7 mouse cellular contexts compared by ENCODE assay signal in the genomic region with DNA sequence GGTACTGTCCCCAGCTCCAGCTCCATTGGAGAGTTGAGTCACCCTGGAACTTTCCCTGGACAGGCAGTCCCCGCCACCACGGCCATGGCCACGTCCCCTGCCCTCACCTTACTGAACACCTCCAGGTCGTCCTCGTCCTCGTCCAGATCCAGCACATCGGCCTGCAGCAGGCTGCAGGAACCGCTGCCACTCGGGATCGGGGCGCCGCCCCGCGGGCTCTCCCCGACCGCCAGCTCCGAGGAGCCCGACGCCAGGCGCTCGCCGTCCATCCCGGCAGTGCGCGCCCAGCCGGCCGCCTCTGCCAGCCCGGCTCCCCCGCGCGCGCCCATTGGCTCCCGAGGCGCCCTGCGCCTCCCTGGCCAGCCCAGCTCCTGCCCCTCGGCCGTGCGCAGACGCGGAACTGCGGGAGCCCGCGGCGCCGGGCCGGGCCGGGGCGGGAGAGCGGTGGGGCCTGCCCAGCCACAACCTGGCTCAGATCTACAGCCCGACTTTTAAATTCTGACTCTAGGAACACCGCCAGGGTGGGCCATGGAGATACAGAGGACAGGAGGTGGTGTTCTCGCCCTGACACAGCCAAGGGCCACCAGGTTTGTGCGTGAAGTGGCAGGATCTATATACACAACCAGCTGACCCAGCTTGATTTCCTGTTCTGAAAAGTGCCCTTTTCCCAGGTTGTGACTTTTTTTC. TPM values are rescaled to one million over a fixed set of nuclear protein-coding genes. Genes with fewer than 3 reads are reported as not detected.
DNase-seq lines count a peak whose midpoint lies in the region; ATAC-seq and TF ChIP-seq lines count a peak whose summit lies in the region.

A gene (minus strand): TSS at position 300 of the 687 bp plus-strand sequence.

- no peaks in the 10 kb centered on the region for H3K27me3 ChIP-seq in embryonic facial prominence, embryonic 14.5 days (replicated peaks; ENCODE audit: control insufficient read depth, insufficient read depth, low read length)
- H3K27me3 ChIP-seq in kidney, embryonic 14.5 days (ENCODE audit: control insufficient read depth, insufficient read depth, low read length) = no peaks in the 10 kb centered on the region
- H3K27me3 ChIP-seq in limb, embryonic 13.5 days = no peaks in the 10 kb centered on the region
- H3K27me3 ChIP-seq in midbrain, embryonic 14.5 days (ENCODE audit: control insufficient read depth, insufficient read depth, low read length) = no peaks in the 10 kb centered on the region

- no peaks in the 10 kb centered on the region for H3K36me3 ChIP-seq in embryonic facial prominence, embryonic 14.5 days (ENCODE audit: control insufficient read depth, insufficient read depth, low read length)
- H3K36me3 ChIP-seq in kidney, embryonic 14.5 days (ENCODE audit: control insufficient read depth, insufficient read depth, low read length) = no peaks in the 10 kb centered on the region
- no peaks in the 10 kb centered on the region for H3K36me3 ChIP-seq in limb, embryonic 13.5 days
- H3K36me3 ChIP-seq in midbrain, embryonic 14.5 days (ENCODE audit: control insufficient read depth, insufficient read depth, low read length) = no peaks in the 10 kb centered on the region

- peak within 1 kb of the TSS; percentile 74 for H3K9ac ChIP-seq in embryonic facial prominence, embryonic 14.5 days (ENCODE audit: low read depth, low read length)
- H3K9ac ChIP-seq in kidney, embryonic 14.5 days (ENCODE audit: low read depth, low read length) = peak within 1 kb of the TSS; percentile 68
- H3K9ac ChIP-seq in limb, embryonic 13.5 days = peak within 1 kb of the TSS; percentile 77
- peak within 1 kb of the TSS; percentile 68 for H3K9ac ChIP-seq in midbrain, embryonic 14.5 days (replicated peaks; ENCODE audit: low read length)

- H3K4me3 ChIP-seq in embryonic facial prominence, embryonic 14.5 days (ENCODE audit: low read depth, low read length) = peak within 1 kb of the TSS; percentile 66
- H3K4me3 ChIP-seq in kidney, embryonic 14.5 days (ENCODE audit: low read length) = peak within 1 kb of the TSS; percentile 62
- H3K4me3 ChIP-seq in limb, embryonic 13.5 days = peak within 1 kb of the TSS; percentile 64
- peak within 1 kb of the TSS; percentile 58 for H3K4me3 ChIP-seq in midbrain, embryonic 14.5 days (replicated peaks; ENCODE audit: low read depth, low read length)

- TF ChIP-seq POLR2A in brain, embryonic 14.5 days (IDR thresholded peaks at IDR 0.05; ENCODE audit: borderline replicate concordance, extremely low read depth, insufficient read depth, insufficient read length, poor library complexity, severe bottlenecking) = peak; percentile 79

- WGBS in embryonic facial prominence, embryonic 14.5 days = under 1% methylated on average over 28 of the region's 53 CpGs
- WGBS in kidney, embryonic 14.5 days = under 1% methylated on average over 53 of the region's 53 CpGs
- under 1% methylated on average over 52 of the region's 53 CpGs for WGBS in limb, embryonic 13.5 days
- under 1% methylated on average over 51 of the region's 53 CpGs for WGBS in midbrain, embryonic 14.5 days

- TF ChIP-seq CTCF in brain, embryonic 14.5 days (IDR thresholded peaks at IDR 0.05; ENCODE audit: borderline replicate concordance, extremely low read depth, insufficient read depth, insufficient read length) = no peak

- H3K4me2 ChIP-seq in embryonic facial prominence, embryonic 14.5 days (ENCODE audit: low read depth, low read length) = peak within 1 kb of the TSS; percentile 74
- H3K4me2 ChIP-seq in kidney, embryonic 14.5 days (replicated peaks; ENCODE audit: low read depth, low read length) = peak within 1 kb of the TSS; percentile 70
- H3K4me2 ChIP-seq in limb, embryonic 13.5 days (replicated peaks) = peak within 1 kb of the TSS; percentile 70
- H3K4me2 ChIP-seq in midbrain, embryonic 14.5 days (ENCODE audit: low read length) = peak within 1 kb of the TSS; percentile 74

- peak; percentile 91 for DNase-seq in brain, embryonic 14.5 days (ENCODE audit: low read depth)
- peak; percentile 92 for DNase-seq in embryonic facial prominence, embryonic 14.5 days (ENCODE audit: low spot score)
- peak; percentile 89 to 92 for DNase-seq in heart, adult 9 months (ENCODE audit: low spot score in 2 of 2)
- DNase-seq in midbrain, embryonic 14.5 days = peak; percentile 89
- peak; percentile 12 to 55 for DNase-seq in spleen, postnatal 10 days (ENCODE audit: low spot score in 2 of 2)

- peak within 1 kb of the TSS; percentile 75 for H3K27ac ChIP-seq in embryonic facial prominence, embryonic 14.5 days (replicated peaks; ENCODE audit: low read depth, low read length)
- peak within 1 kb of the TSS; percentile 73; the same call in 1 of the 2 replicates for H3K27ac ChIP-seq in kidney, embryonic 14.5 days (ENCODE audit: low read depth, low read length)
- H3K27ac ChIP-seq in limb, embryonic 13.5 days = peak within 1 kb of the TSS; percentile 82
- H3K27ac ChIP-seq in midbrain, embryonic 14.5 days (replicated peaks; ENCODE audit: low read depth, low read length) = peak within 1 kb of the TSS; percentile 60; the same call in 1 of the 2 replicates

- ATAC-seq in embryonic facial prominence, embryonic 14.5 days (ENCODE audit: low read depth) = peak; percentile 100
- peak; percentile 100 for ATAC-seq in kidney, embryonic 14.5 days (ENCODE audit: low FRiP score, low TSS enrichment)
- ATAC-seq in limb, embryonic 13.5 days (ENCODE audit: low FRiP score, low read depth) = peak; percentile 98
- peak; percentile 99 for ATAC-seq in midbrain, embryonic 14.5 days (ENCODE audit: low FRiP score, low TSS enrichment)

- H3K9me3 ChIP-seq in embryonic facial prominence, embryonic 14.5 days (ENCODE audit: control insufficient read depth, low read length) = no peaks in the 10 kb centered on the region
- H3K9me3 ChIP-seq in kidney, embryonic 14.5 days (ENCODE audit: control insufficient read depth, low read length) = no peaks in the 10 kb centered on the region
- no peaks in the 10 kb centered on the region for H3K9me3 ChIP-seq in limb, embryonic 13.5 days
- H3K9me3 ChIP-seq in midbrain, embryonic 14.5 days (ENCODE audit: control insufficient read depth, low read length) = no peaks in the 10 kb centered on the region

- H3K4me1 ChIP-seq in embryonic facial prominence, embryonic 14.5 days (ENCODE audit: control insufficient read depth, insufficient read depth, low read length) = 0 out of 2 replicates have a peak, but pooled peaks cover 4% of the 10 kb centered on the region
- H3K4me1 ChIP-seq in kidney, embryonic 14.5 days (ENCODE audit: control insufficient read depth, insufficient read depth, low read length) = no peaks in the 10 kb centered on the region
- peaks cover 16% of the 10 kb centered on the region for H3K4me1 ChIP-seq in limb, embryonic 13.5 days
- no peaks in the 10 kb centered on the region for H3K4me1 ChIP-seq in midbrain, embryonic 14.5 days (ENCODE audit: control insufficient read depth, insufficient read depth, low read length)

RNA-seq across cellular contexts. Expression of the gene that starts here (rescaled TPM):
- polyA plus RNA-seq in brain, embryonic 14.5 days (2012; rRNA removed) = 5.6 and 6.1 TPM in 2 replicates
- polyA plus RNA-seq in embryonic facial prominence, embryonic 14.5 days (2014; fragmentation: Nextera tagmentation; extraction: Ambion mirVana) = 42.4 and 47.1 TPM in 2 replicates
- 35.9 and 47.3 TPM in 2 replicates for polyA plus RNA-seq in kidney, embryonic 14.5 days (2014; fragmentation: Nextera tagmentation; extraction: Ambion mirVana)
- polyA plus RNA-seq in limb, embryonic 13.5 days (2015; fragmentation: Nextera tagmentation; extraction: Ambion mirVana) = 28.7 and 29.4 TPM in 2 replicates
- polyA plus RNA-seq in midbrain, embryonic 14.5 days (2014; fragmentation: Nextera tagmentation; extraction: Ambion mirVana) = 4.1 and 9.0 TPM in 2 replicates

Comparison
In these comparisons a context has a peak if more than half of its experiments do, and no peak if none do; other contexts are left out.
1. Peak in every context shown above with its lines: DNase-seq, ATAC-seq, H3K4me3 ChIP-seq and H3K27ac ChIP-seq.
2. DNase-seq: peak in every context shown above with its lines; median percentile 92 in embryonic facial prominence, embryonic 14.5 days; 91 in brain, embryonic 14.5 days; 90 in heart, adult 9 months; 89 in midbrain, embryonic 14.5 days; 34 in spleen, postnatal 10 days.